Mouse (Mus musculus): ENCODE data around the gene Gm15107. TPM values are rescaled to one million over a fixed set of nuclear protein-coding genes. Genes with fewer than 3 reads are reported as not detected.
"Not testable (repeated sequence)": the region's sequence is repeated elsewhere in the genome, so short reads cannot be mapped to it uniquely, and the experiment has no call there.

Gm15107 gene
- not detected in 2 replicates for polyA plus RNA-seq (2012; ENCODE audit: insufficient read depth, low replicate concordance)

GRCm38 (mm10) chrX:148180424-148180823 lies at the start of gene Gm15107:
TSS of gene Gm15107 (plus strand) at chrX:148180724.
- H3K27me3 ChIP-seq (replicated peaks); H3K9me3 ChIP-seq; H3K4me3 ChIP-seq (replicated peaks); H3K4me1 ChIP-seq; H3K36me3 ChIP-seq (replicated peaks; ENCODE audit: low read length): not testable (repeated sequence)

Other genes with a start within 250 kb of the Gm15107 start
- gene Gm15080, start 187.7 kb upstream of the Gm15107 start, polyA plus RNA-seq (2012; ENCODE audit: insufficient read depth, low replicate concordance), result not detected in 2 replicates

All from megakaryocyte, embryonic 14.5 days (primary cell).